Mouse (Mus musculus) cerebellum, adult 9-10 months (tissue): ENCODE measurements around the gene Minpp1.
"Not testable (repeated sequence)": the region's sequence is repeated elsewhere in the genome, so short reads cannot be mapped to it uniquely, and the experiment has no call there.

Experiments
- DNase-seq: peaks from one replicate; pipeline ENCODE4 v3.0.0; 2022

Gene Minpp1

GRCm38 (mm10) chr19:32485681-32486105 lies at the start of gene Minpp1:
Gene Minpp1, plus strand, starts transcription at chr19:32485769.
- DNase-seq: peak; percentile 77

- DNase-seq: no peak
These were observed 46.2 kb upstream of the Minpp1 start for GRCm38 (mm10) chr19:32439356-32439755.

- DNase-seq: peak; percentile 38
These were observed 44.0 kb upstream of the Minpp1 start for GRCm38 (mm10) chr19:32441568-32441967.

- DNase-seq: no peak
These were observed 36.6 kb upstream of the Minpp1 start for GRCm38 (mm10) chr19:32448931-32449330.

- no peak for DNase-seq
These were observed 33.3 kb upstream of the Minpp1 start for GRCm38 (mm10) chr19:32452231-32452630.

- DNase-seq: no peak
These were observed 28.8 kb upstream of the Minpp1 start for GRCm38 (mm10) chr19:32456744-32457143.

- DNase-seq: not testable (repeated sequence)
These were observed 27.9 kb upstream of the Minpp1 start for GRCm38 (mm10) chr19:32457631-32458030.

GRCm38 (mm10) chr19:32463037-32463436 lies 22.5 kb upstream of the Minpp1 start:
- no peak for DNase-seq

GRCm38 (mm10) chr19:32465228-32465627 lies 20.3 kb upstream of the Minpp1 start:
- no peak for DNase-seq

GRCm38 (mm10) chr19:32466478-32466877 lies 19.1 kb upstream of the Minpp1 start, which contains the start of gene Rpl9-ps6:
Gene Rpl9-ps6, minus strand, starts transcription at chr19:32466578.
- DNase-seq: no peak

GRCm38 (mm10) chr19:32467325-32467724 lies 18.2 kb upstream of the Minpp1 start:
- DNase-seq: no peak

- peak; percentile 81 for DNase-seq
These were observed 15.5 kb upstream of the Minpp1 start for GRCm38 (mm10) chr19:32470059-32470497.

GRCm38 (mm10) chr19:32470570-32471263 lies 14.9 kb upstream of the Minpp1 start:
- DNase-seq: no peak

- DNase-seq: no peak
These were observed 9.4 kb upstream of the Minpp1 start for GRCm38 (mm10) chr19:32476016-32476711.

- no peak for DNase-seq
These were observed 8.9 kb upstream of the Minpp1 start for GRCm38 (mm10) chr19:32476712-32477052.

GRCm38 (mm10) chr19:32480255-32480654 lies 5.3 kb upstream of the Minpp1 start:
- DNase-seq: no peak

- DNase-seq: no peak
These were observed 4.7 kb upstream of the Minpp1 start for GRCm38 (mm10) chr19:32480791-32481442.

GRCm38 (mm10) chr19:32481511-32481910 lies 4.1 kb upstream of the Minpp1 start:
- no peak for DNase-seq

- peak; percentile 18 for DNase-seq
These were observed 468 bp upstream of the Minpp1 start for GRCm38 (mm10) chr19:32484941-32485660.

GRCm38 (mm10) chr19:32486106-32486724 lies 646 bp downstream of the Minpp1 start:
- DNase-seq: peak; percentile 61

- DNase-seq: no peak
These were observed 2.2 kb downstream of the Minpp1 start for GRCm38 (mm10) chr19:32487595-32488255.
